Mouse (Mus musculus) brain, embryonic 14.5 days (tissue): ENCODE data around the gene Anks1b.

Source experiments
- CTCF ChIP-seq: fragments of 200-500 bp; IDR thresholded peaks from 2 replicates; pipeline ENCODE4 v1.5.1; 2012; ENCODE audit warnings: inconsistent platforms, mild to moderate bottlenecking, moderate library complexity, borderline replicate concordance; ENCODE audit not compliant: insufficient read depth, insufficient read length; ENCODE audit errors: extremely low read depth
- POLR2A ChIP-seq: fragments of 200-500 bp; IDR thresholded peaks from 2 replicates; pipeline ENCODE4 v1.6.1; 2012; ENCODE audit warnings: mild to moderate bottlenecking, inconsistent platforms, borderline replicate concordance; ENCODE audit not compliant: poor library complexity, insufficient read depth, insufficient read length, severe bottlenecking; ENCODE audit errors: extremely low read depth

DNA sequence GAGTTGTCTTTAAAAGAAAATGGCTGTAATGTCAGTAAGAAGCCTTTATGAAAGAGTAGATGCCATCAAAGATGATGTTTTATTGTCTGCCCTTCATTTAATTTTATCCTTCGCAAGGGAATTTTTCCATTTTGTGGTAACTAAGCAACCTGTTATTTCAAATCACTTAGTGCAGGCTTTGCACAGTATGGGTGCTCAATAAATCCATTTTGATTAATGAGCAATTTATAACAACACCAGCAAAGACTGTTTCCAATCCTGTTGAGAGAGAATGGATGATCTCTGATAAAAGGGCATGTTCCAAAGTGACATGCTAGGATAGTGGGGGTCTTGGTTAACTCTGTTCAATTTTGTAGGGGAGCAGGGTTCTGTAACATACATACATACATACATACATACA lies 398.0 kb downstream of the Anks1b start:
- TF ChIP-seq CTCF (no peak), POLR2A (no peak)
